ENCODE assay signal across 9 mouse cellular contexts in the genomic region with DNA sequence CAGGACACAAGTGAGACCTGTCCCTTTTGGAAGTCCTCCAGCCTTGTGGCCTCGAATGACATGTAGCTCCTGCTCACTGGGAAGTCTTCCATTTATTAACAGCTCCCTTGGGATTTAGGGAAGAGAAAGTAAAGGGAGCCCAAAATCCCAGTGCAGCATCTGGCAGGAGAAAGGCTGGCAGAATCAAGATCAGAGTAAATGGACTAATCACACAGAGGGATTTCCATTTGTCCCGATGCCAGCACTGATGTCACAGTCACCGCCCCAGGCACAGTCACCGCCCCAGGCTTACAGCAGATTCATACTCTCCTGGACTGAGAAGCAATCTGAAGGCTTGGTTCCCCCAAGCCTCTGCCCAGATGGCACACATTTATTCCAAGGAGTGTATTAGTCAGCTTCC.
A peak's percentile ranks its signal among the peaks of the same experiment; 100 is the strongest.
DNase-seq lines count a peak whose midpoint lies in the region; ATAC-seq lines count a peak whose summit lies in the region.
"Had no signal": no experiment of that assay in that cellular context is flagged by ENCODE, and none has a peak within 500 bp of the region (broad histone marks: within the 10 kb centered on the region; RNA-seq: fewer than 3 reads in every experiment).

No protein-coding gene starts in this region.

- no peaks in the 10 kb centered on the region for H3K9me3 ChIP-seq in liver, embryonic 11.5 days (ENCODE audit: control insufficient read depth, low read length)
- no peaks in the 10 kb centered on the region for H3K9me3 ChIP-seq in liver, embryonic 12.5 days (replicated peaks)
- H3K9me3 ChIP-seq: liver, embryonic 13.5 days had no signal

- no peak overlapping the region for H3K4me3 ChIP-seq in liver, embryonic 11.5 days (ENCODE audit: low read depth, low read length)
- no peak overlapping the region for H3K4me3 ChIP-seq in liver, embryonic 12.5 days
- H3K4me3 ChIP-seq: liver, embryonic 13.5 days had no signal

- no peak overlapping the region for H3K27ac ChIP-seq in liver, embryonic 11.5 days (ENCODE audit: low read depth, low read length)
- no peak overlapping the region for H3K27ac ChIP-seq in liver, embryonic 12.5 days
- H3K27ac ChIP-seq: liver, embryonic 13.5 days had no signal

- peak; percentile 1 for DNase-seq in cerebellum, adult 9-10 months
- DNase-seq in liver, embryonic 11.5 days (ENCODE audit: low spot score) = no peak
- peak; percentile 28 to 52 for DNase-seq in adrenal gland, postnatal 36 days
- DNase-seq in kidney, postnatal 25 days = peak; percentile 9 to 49
- DNase-seq in natural killer cell, adult 2 months (ENCODE audit: low spot score in 2 of 2) = no peak

- H3K4me2 ChIP-seq in liver, embryonic 11.5 days = no peak overlapping the region
- no peak overlapping the region for H3K4me2 ChIP-seq in liver, embryonic 12.5 days
- H3K4me2 ChIP-seq: liver, embryonic 13.5 days had no signal

- 73% methylated on average over 4 of the region's 4 CpGs for WGBS in liver, embryonic 11.5 days
- WGBS in liver, embryonic 12.5 days (ENCODE audit: insufficient replicate concordance) = 60% methylated on average over 4 of the region's 4 CpGs

- no peak for ATAC-seq in cerebellum, adult (ENCODE audit: insufficient number of reproducible peaks, low FRiP score, low TSS enrichment)
- peak; percentile 53; the same call in 1 of the 2 replicates for ATAC-seq in liver, embryonic 11.5 days (replicated peaks; ENCODE audit: low FRiP score)
- ATAC-seq in liver, embryonic 12.5 days = no peak; the same call in 1 of the 2 replicates
- no peak for ATAC-seq in megakaryocyte, adult 5-6 weeks (ENCODE audit: poor library complexity, severe bottlenecking)

- H3K9ac ChIP-seq in liver, embryonic 11.5 days (ENCODE audit: low read depth, low read length) = no peak overlapping the region
- H3K9ac ChIP-seq in liver, embryonic 12.5 days = no peak overlapping the region
- H3K9ac ChIP-seq: liver, embryonic 13.5 days had no signal

- H3K4me1 ChIP-seq in liver, embryonic 11.5 days (replicated peaks; ENCODE audit: control insufficient read depth, insufficient read depth, low read length) = no peaks in the 10 kb centered on the region
- no peaks in the 10 kb centered on the region for H3K4me1 ChIP-seq in liver, embryonic 12.5 days

- H3K36me3 ChIP-seq in liver, embryonic 11.5 days (ENCODE audit: control insufficient read depth, insufficient read depth, low read length) = no peaks in the 10 kb centered on the region
- no peaks in the 10 kb centered on the region for H3K36me3 ChIP-seq in liver, embryonic 12.5 days
- H3K36me3 ChIP-seq: liver, embryonic 13.5 days had no signal

- H3K27me3 ChIP-seq in liver, embryonic 11.5 days (replicated peaks; ENCODE audit: control insufficient read depth, insufficient read depth, low read length) = no peaks in the 10 kb centered on the region
- H3K27me3 ChIP-seq in liver, embryonic 12.5 days (replicated peaks) = 0 out of 2 replicates have a peak, but pooled peaks cover 3% of the 10 kb centered on the region
- H3K27me3 ChIP-seq: liver, embryonic 13.5 days had no signal

Comparison
In these comparisons a context has a peak if more than half of its experiments do, and no peak if none do; other contexts are left out.
1. DNase-seq: peak in cerebellum, adult 9-10 months (single experiment), adrenal gland, postnatal 36 days (2 of 2) and kidney, postnatal 25 days (2 of 2); none in liver, embryonic 11.5 days (single experiment) and natural killer cell, adult 2 months (0 of 2).